Mouse (Mus musculus) heart, postnatal 0 days (tissue): Measurements from ENCODE around the gene Acoxl. TPM values are rescaled to one million over a fixed set of nuclear protein-coding genes. Genes with fewer than 3 reads are reported as not detected.

Source experiments
- ATAC-seq: fragments of 200-750 bp; cut with Nextera tagmentation; 2 replicates; pipeline ENCODE4 v1.8.0; 2017; ENCODE audit warnings: low read depth, moderate number of reproducible peaks, moderate library complexity; ENCODE audit not compliant: insufficient read depth
- DNase-seq: peaks from one replicate; pipeline ENCODE4 v3.0.0-alpha.2; 2016; ENCODE audit warnings: low spot score
- H3K27ac ChIP-seq: fragments of 300-500 bp; sonication (generic); 2 replicates; pipeline ENCODE4 v1.5.1; 2014; ENCODE audit warnings: low read depth, mild to moderate bottlenecking
- H3K27me3 ChIP-seq: fragments of 300-500 bp; sonication (generic); 2 replicates; pipeline ENCODE4 v1.6.1; 2014; ENCODE audit warnings: low read length, mixed read lengths; ENCODE audit not compliant: control insufficient read depth, insufficient read depth
- H3K36me3 ChIP-seq: fragments of 300-500 bp; sonication (generic); replicated peaks from 2 replicates; pipeline ENCODE4 v1.6.1; 2014; ENCODE audit warnings: low read length, mixed read lengths; ENCODE audit not compliant: control insufficient read depth, insufficient read depth
- H3K4me1 ChIP-seq: fragments of 300-500 bp; sonication (generic); 2 replicates; pipeline ENCODE4 v1.6.1; 2014; ENCODE audit warnings: antibody characterized with exemption; ENCODE audit not compliant: control insufficient read depth, insufficient read depth
- H3K4me2 ChIP-seq: fragments of 300-500 bp; sonication (generic); 2 replicates; pipeline ENCODE4 v1.6.1; 2014; ENCODE audit warnings: low read depth, mild to moderate bottlenecking, low read length, moderate library complexity
- H3K4me3 ChIP-seq: fragments of 300-500 bp; sonication (generic); 2 replicates; pipeline ENCODE4 v1.5.1; 2014; ENCODE audit warnings: low read depth, low read length
- H3K9ac ChIP-seq: fragments of 300-500 bp; sonication (generic); replicated peaks from 2 replicates; pipeline ENCODE4 v1.6.1; 2014; ENCODE audit warnings: low read depth, low read length, mixed read lengths
- H3K9me3 ChIP-seq: fragments of 300-500 bp; sonication (generic); replicated peaks from 2 replicates; pipeline ENCODE4 v1.6.1; 2016; ENCODE audit warnings: low read length; ENCODE audit not compliant: control insufficient read depth
- CTCF ChIP-seq: IDR thresholded peaks from 2 replicates; pipeline ENCODE4 v1.5.1; 2016; ENCODE audit warnings: antibody characterized with exemption, control low read depth, low read depth
- EP300 ChIP-seq: IDR thresholded peaks from 2 replicates; pipeline ENCODE4 v1.6.1; 2016; ENCODE audit warnings: antibody characterized with exemption, low read depth
- WGBS: fragments of 180-500 bp; shearing (Covaris S2); extraction: QIAGEN DNeasy Blood & Tissue Kit; methylation state at CpG from one replicate; pipeline ENCODE4 v1.1.7; 2014; 5-methylcytosine and 5-hydroxymethylcytosine counted together
- polyA plus RNA-seq: library from polyadenylated mRNA; unstranded; fragments of >200 nt; fragmentation: Nextera tagmentation; extraction: Ambion mirVana; gene quantifications from 2 replicates; pipeline ENCODE4 v1.2.1, GENCODE M21; 2015
- total RNA-seq: library from RNA; depleted of rRNA; stranded (reverse); fragments of >200 nt; gene quantifications from 2 replicates; pipeline ENCODE4 v1.2.3, GENCODE M21; 2014; ENCODE audit warnings: low replicate concordance

Gene Acoxl
- total and polyA plus RNA-seq, 2 experiments from 2014 or later: 0.37 TPM; not detected in 1

- Histone ChIP-seq H3K9me3 (no peaks in the 10 kb centered on the region), H3K27ac (no peak overlapping the region), H3K4me2 (no peak overlapping the region), H3K4me1 (no peaks in the 10 kb centered on the region), H3K27me3 (no peaks in the 10 kb centered on the region), H3K9ac (no peak overlapping the region), H3K4me3 (no peak overlapping the region), H3K36me3 (no peaks in the 10 kb centered on the region)
- TF ChIP-seq CTCF (no peak), EP300 (no peak)
- 49% methylated on average over 7 of the region's 7 CpGs for WGBS
- DNase-seq (no peak), ATAC-seq (no peak)
Observed at GRCm38 (mm10) chr2:128020039-128020907, 181.6 kb downstream of the Acoxl start.

- Histone ChIP-seq H3K4me3 (no peak overlapping the region), H3K9ac (no peak overlapping the region), H3K27me3 (no peaks in the 10 kb centered on the region), H3K27ac (no peak overlapping the region), H3K9me3 (no peaks in the 10 kb centered on the region), H3K36me3 (no peaks in the 10 kb centered on the region), H3K4me2 (no peak overlapping the region), H3K4me1 (no peaks in the 10 kb centered on the region)
- no peak for ATAC-seq
- TF ChIP-seq EP300: no peak
- TF ChIP-seq CTCF: no peak
- no peak for DNase-seq
Observed at GRCm38 (mm10) chr2:128020908-128021193, 182.2 kb downstream of the Acoxl start.

GRCm38 (mm10) chr2:128023855-128024254 is 185.2 kb downstream of the Acoxl start:
- Histone ChIP-seq H3K36me3 (no peaks in the 10 kb centered on the region), H3K27me3 (no peaks in the 10 kb centered on the region), H3K27ac (no peak overlapping the region), H3K9me3 (no peaks in the 10 kb centered on the region), H3K9ac (no peak overlapping the region), H3K4me3 (no peak overlapping the region), H3K4me1 (no peaks in the 10 kb centered on the region), H3K4me2 (no peak overlapping the region)
- TF ChIP-seq EP300 (no peak), CTCF (no peak)
- 75% methylated on average over 2 of the region's 2 CpGs for WGBS
- ATAC-seq (no peak), DNase-seq (no peak)

DNA sequence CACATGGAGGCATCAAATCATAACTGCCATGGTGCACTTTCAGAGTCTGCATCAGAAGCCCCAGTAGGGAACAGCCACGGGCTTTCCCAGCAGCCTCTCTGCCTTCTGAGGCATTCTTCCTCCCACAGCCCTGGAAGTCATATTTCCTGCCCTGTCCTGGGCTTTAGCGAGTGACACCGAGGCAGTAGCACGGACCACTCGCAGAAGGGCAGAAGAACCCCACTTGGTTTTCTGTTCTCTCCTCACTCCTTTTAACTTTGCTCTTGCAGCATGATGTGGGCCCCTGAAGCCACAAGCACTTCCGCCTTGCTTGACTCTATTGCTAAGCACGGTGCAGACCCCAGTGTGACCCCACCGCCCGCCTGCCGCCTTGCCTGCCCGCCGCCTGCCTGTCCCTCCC is 189.0 kb downstream of the Acoxl start:
- Histone ChIP-seq H3K9ac (no peak overlapping the region), H3K4me1 (no peaks in the 10 kb centered on the region), H3K9me3 (no peaks in the 10 kb centered on the region), H3K4me3 (no peak overlapping the region), H3K27me3 (no peaks in the 10 kb centered on the region), H3K27ac (no peak overlapping the region), H3K36me3 (no peaks in the 10 kb centered on the region), H3K4me2 (no peak overlapping the region)
- no peak for ATAC-seq
- TF ChIP-seq CTCF (no peak), EP300 (no peak)
- no peak for DNase-seq
- WGBS: 65% methylated on average over 12 of the region's 12 CpGs

- ATAC-seq (no peak), DNase-seq (no peak)
- H3K27ac ChIP-seq: no peak overlapping the region
- no peak overlapping the region for H3K4me3 ChIP-seq
- H3K4me2 ChIP-seq: no peak overlapping the region
- 66% methylated on average over 2 of the region's 2 CpGs for WGBS
- no peak overlapping the region for H3K9ac ChIP-seq
- H3K27me3 ChIP-seq: no peaks in the 10 kb centered on the region
- TF ChIP-seq EP300: no peak
- no peak for TF ChIP-seq CTCF
- no peaks in the 10 kb centered on the region for H3K36me3 ChIP-seq
- no peaks in the 10 kb centered on the region for H3K9me3 ChIP-seq
- H3K4me1 ChIP-seq: no peaks in the 10 kb centered on the region
Observed at GRCm38 (mm10) chr2:128029968-128030367, 191.3 kb downstream of the Acoxl start.

DNA sequence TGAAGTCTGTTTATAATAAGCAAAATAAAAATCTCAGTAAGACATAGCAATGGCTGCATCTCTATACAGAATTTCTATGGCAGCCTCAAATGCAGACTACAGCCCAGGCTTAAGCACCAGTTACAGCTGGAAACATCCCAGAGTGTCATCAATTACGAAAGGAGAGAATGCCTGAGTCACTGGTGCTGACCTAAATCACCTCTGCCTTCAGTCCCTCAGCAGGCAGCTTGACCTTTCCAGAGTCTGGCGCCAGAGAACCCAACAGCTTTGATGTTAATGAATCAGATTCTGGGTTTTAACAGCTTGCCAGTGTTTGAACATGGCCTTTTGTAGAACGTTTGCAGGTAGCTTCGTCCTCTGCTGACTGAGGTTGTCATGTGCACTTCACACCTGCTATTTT is 193.4 kb downstream of the Acoxl start:
- ATAC-seq: no peak
- no peak overlapping the region for H3K27ac ChIP-seq
- H3K9ac ChIP-seq: no peak overlapping the region
- DNase-seq: no peak
- no peak overlapping the region for H3K4me3 ChIP-seq
- H3K27me3 ChIP-seq: no peaks in the 10 kb centered on the region
- H3K4me2 ChIP-seq: no peak overlapping the region
- H3K9me3 ChIP-seq: no peaks in the 10 kb centered on the region
- H3K36me3 ChIP-seq: no peaks in the 10 kb centered on the region
- H3K4me1 ChIP-seq: no peaks in the 10 kb centered on the region
- TF ChIP-seq CTCF (no peak), EP300 (no peak)
- 44% methylated on average over 4 of the region's 4 CpGs for WGBS
